Mouse (Mus musculus): Measurements from ENCODE around the gene Itpripl2. TPM values are rescaled to one million over a fixed set of nuclear protein-coding genes. Genes with fewer than 3 reads are reported as not detected.

Itpripl2 gene
- polyA plus RNA-seq, 1 experiment from 2014 or later: 0.70 TPM

DNA sequence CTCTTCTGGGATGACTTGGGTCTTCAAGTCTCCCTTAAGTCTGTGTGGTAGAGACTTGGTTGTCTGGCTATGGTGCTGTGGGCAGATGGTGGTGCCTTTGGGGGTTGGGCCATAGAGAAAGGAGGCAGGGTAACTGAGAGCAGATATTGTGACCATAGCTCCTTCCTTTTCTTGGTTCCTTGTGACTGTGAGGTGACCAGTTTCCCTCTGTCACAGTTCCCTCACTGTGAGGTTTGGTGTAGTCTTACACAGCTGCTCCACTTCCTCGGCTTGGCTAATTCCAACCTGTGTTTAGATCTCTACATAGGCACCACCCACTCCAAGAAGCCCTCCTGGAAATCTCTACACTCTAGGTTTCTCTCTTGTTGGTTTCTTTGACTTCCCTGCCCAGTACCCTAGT, 7.8 kb downstream of the Itpripl2 start:
- H3K27ac ChIP-seq: no peak overlapping the region
- no peak overlapping the region for H3K4me3 ChIP-seq (replicated peaks)
- H3K9ac ChIP-seq: no peak overlapping the region
- no peaks in the 10 kb centered on the region for H3K27me3 ChIP-seq
- H3K4me2 ChIP-seq: no peak overlapping the region
- peaks cover 6% of the 10 kb centered on the region; the same call in 1 of the 2 replicates for H3K4me1 ChIP-seq (replicated peaks)
- no peaks in the 10 kb centered on the region for H3K9me3 ChIP-seq (replicated peaks)
- no peaks in the 10 kb centered on the region for H3K36me3 ChIP-seq
- DNase-seq (no peak), ATAC-seq (ENCODE audit: low read depth) (no peak)
- whole genome bisulfite sequencing (ENCODE audit: insufficient replicate concordance): 50% methylated on average over 1 of the region's 1 CpGs

DNA sequence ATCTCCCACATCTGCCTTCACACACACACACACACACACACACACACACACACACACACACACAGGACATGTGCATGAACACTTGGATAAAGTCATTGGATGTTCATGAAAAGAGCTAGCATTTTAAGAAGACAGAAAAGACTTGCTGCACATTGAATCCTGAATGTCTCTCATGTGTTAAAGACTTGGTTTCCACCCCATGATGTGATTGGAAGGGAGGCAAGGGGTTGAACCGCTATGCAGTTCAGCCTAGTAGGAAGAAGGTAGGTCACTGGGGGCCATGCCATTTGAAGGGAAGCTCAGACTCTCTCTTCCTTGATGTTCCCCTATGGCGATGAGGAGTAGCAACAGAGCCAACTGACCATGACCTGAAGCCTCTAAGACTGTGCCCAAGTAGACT, 9.8 kb downstream of the Itpripl2 start:
- Histone ChIP-seq H3K4me1 (replicated peaks) (no peaks in the 10 kb centered on the region), H3K4me3 (replicated peaks) (no peak overlapping the region), H3K9ac (no peak overlapping the region), H3K36me3 (no peaks in the 10 kb centered on the region), H3K4me2 (no peak overlapping the region), H3K9me3 (replicated peaks) (no peaks in the 10 kb centered on the region), H3K27ac (no peak overlapping the region), H3K27me3 (no peaks in the 10 kb centered on the region)
- DNase-seq: no peak
- WGBS (ENCODE audit: insufficient replicate concordance): 74% methylated on average over 2 of the region's 2 CpGs
- no peak for ATAC-seq (ENCODE audit: low read depth)

DNA sequence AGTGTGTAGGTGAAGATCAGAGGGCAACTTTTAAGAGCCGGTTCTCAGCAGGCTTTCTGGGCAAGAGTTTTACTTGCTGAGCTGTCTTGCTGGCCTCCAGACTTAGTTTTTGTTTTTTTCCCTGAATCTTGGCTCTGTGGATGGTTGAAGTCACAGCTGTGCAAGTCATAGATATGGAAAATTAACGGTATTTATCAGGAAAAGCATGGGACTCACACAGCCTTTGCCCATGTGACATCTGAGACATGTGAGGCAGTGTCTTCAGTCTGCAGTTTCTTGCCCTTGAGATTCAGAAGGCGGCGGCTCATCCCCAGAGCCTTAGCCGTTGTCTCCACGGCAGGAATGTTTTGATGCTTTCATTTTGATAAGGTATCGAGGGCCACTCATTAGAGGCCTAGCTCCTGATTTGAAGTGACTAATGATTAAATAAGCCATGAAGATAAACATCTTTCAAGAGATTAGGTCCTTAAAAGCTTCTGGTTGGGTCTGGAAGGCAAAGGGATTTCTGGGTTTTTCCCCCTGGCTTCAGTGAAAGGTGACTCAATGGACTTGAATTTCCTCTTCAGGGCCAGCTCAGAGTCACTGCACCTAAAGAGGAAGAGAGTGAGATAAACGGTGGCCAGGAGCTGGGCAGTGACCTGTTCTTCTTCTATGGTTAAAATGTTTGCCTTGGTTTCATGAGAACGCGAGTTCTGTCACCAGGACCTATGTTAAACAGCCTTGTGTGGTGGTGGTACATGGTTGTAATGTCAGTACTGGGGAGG, 10.5 kb downstream of the Itpripl2 start:
- H3K9me3 ChIP-seq (replicated peaks): no peaks in the 10 kb centered on the region
- ATAC-seq (ENCODE audit: low read depth) (no peak), DNase-seq (no peak)
- no peak overlapping the region for H3K27ac ChIP-seq
- H3K4me3 ChIP-seq (replicated peaks): no peak overlapping the region
- no peak overlapping the region for H3K4me2 ChIP-seq
- 49% methylated on average over 10 of the region's 10 CpGs for WGBS (ENCODE audit: insufficient replicate concordance)
- no peaks in the 10 kb centered on the region for H3K36me3 ChIP-seq
- H3K9ac ChIP-seq: no peak overlapping the region
- H3K4me1 ChIP-seq (replicated peaks): no peaks in the 10 kb centered on the region
- H3K27me3 ChIP-seq: no peaks in the 10 kb centered on the region

DNA sequence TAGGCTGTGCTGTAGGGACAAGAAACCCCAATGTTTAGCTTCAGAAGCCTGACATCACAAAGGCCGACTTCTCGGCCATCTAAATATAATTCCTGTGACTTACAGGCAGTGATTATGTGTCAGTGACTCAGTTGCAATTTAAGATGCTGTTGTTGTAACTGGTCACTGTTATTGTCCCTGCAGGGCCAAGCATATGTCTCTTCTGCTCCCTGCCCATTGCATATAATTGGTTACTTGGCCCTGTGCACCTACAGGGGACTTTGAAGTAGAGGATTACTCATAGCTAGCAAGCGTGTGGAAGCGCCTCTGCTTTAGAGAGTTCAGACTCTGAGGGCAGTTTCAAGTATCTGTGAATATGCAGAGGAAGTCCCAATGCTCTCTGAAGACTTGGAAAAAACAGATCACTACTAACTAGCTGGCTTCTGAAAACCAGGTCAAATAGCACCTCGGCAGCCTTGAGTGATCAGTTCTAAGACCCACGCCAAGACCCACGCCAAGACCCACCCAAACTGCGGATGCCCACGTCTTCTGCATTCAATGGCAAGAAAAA, 11.5 kb downstream of the Itpripl2 start:
- no peak for DNase-seq
- WGBS (ENCODE audit: insufficient replicate concordance): 81% methylated on average over 9 of the region's 9 CpGs
- Histone ChIP-seq H3K27me3 (no peaks in the 10 kb centered on the region), H3K4me3 (replicated peaks) (no peak overlapping the region), H3K4me1 (replicated peaks) (no peaks in the 10 kb centered on the region), H3K9ac (no peak overlapping the region), H3K9me3 (replicated peaks) (no peaks in the 10 kb centered on the region), H3K4me2 (no peak overlapping the region), H3K27ac (no peak overlapping the region), H3K36me3 (no peaks in the 10 kb centered on the region)
- no peak for ATAC-seq (ENCODE audit: low read depth)

DNA sequence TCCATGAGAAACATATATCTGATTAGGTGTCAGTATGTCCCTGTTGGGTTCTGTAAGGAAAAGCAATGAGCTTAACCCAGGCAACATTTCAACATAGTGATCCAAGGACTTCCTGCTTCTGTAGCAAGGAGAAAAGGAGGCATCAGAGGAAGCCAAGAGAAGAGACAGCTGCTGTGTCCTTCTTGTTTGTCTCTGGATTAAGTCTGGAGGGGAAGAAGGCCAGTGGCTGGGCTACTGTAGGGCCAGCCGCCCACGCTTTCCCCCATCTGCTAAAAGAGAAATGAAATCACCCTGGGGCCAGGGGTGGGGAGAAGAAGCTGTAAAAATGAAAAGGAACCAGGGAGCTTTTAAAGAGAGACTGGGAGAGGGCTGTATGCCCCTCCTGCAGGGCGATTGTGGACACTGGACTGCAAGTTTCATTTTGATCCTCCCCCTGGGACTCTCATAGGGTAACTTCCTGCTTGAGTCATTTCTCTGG, 12.9 kb downstream of the Itpripl2 start:
- Histone ChIP-seq H3K9me3 (replicated peaks) (no peaks in the 10 kb centered on the region), H3K27ac (peak overlapping the region; percentile 3; the same call in 1 of the 2 replicates)

DNA sequence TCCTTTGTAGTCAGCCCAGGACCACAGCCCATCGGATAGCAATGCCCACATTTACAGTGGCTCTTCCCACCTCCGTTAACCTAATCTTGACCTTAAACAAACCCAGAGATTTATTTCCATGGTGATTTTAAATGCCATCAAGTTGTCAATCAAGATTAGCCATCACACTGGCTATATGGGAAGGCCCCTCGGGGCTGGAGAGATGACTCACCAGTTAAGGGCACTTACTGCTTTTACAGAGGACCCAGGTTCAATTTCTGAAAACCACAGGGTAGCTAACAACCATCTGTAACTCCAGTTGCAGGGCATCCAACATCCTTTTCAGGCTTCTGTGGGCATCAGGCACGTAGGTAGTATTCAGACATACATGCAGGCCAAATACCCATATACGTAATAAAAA, 15.3 kb downstream of the Itpripl2 start:
- Histone ChIP-seq H3K27ac (no peak overlapping the region), H3K9me3 (replicated peaks) (no peaks in the 10 kb centered on the region), H3K9ac (no peak overlapping the region), H3K4me2 (no peak overlapping the region), H3K36me3 (no peaks in the 10 kb centered on the region), H3K27me3 (no peaks in the 10 kb centered on the region), H3K4me3 (replicated peaks) (no peak overlapping the region), H3K4me1 (replicated peaks) (no peaks in the 10 kb centered on the region)
- 55% methylated on average over 5 of the region's 5 CpGs for WGBS (ENCODE audit: insufficient replicate concordance)
- DNase-seq: no peak
- no peak for ATAC-seq (ENCODE audit: low read depth)

More for the DNA sequence above, 12.9 kb downstream of the Itpripl2 start:
- 45% methylated on average over 3 of the region's 3 CpGs for WGBS (ENCODE audit: insufficient replicate concordance)
- H3K27me3 ChIP-seq: no peaks in the 10 kb centered on the region
- no peak for DNase-seq
- no peak overlapping the region for H3K9ac ChIP-seq
- no peak overlapping the region for H3K4me2 ChIP-seq
- no peak for ATAC-seq (ENCODE audit: low read depth)
- H3K4me1 ChIP-seq (replicated peaks): no peaks in the 10 kb centered on the region
- H3K36me3 ChIP-seq: no peaks in the 10 kb centered on the region
- no peak overlapping the region for H3K4me3 ChIP-seq (replicated peaks)

DNA sequence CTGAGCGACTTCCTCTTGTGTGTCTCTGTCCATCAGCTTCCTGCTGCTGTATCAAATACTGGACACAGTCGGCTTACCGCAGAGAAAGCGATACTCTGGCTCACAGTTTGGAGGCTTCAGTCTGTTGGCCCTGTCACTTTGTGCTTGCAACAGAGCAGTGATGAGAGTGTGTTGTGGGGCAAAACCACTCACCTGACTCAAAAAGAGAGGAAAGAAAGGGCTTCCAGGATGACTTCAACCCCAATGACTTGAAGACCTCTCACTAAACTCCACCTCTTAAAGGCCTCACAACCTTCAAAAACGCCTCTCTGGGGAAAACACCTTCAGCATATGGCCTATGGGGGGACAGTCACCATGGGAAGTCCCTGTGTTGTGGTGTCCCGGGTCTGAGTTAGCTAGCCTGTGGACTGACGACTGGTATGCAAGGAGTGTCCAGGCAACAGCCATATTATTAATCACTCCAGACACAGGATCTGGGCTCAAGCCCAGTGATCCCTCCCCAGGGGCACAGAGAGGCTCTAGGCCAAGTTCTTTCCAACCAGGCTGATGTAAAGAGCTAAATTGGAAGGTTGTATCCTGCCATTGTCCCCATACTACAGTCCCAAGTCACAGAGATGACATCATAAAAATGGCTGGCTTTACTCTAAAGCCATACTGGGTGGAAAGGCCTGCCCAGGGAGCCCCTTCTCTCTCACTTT, 16.6 kb downstream of the Itpripl2 start:
- H3K9me3 ChIP-seq (replicated peaks): no peaks in the 10 kb centered on the region
- 71% methylated on average over 7 of the region's 7 CpGs for WGBS (ENCODE audit: insufficient replicate concordance)
- no peak for DNase-seq
- no peak overlapping the region for H3K27ac ChIP-seq
- H3K4me3 ChIP-seq (replicated peaks): no peak overlapping the region
- no peak overlapping the region for H3K4me2 ChIP-seq
- H3K27me3 ChIP-seq: no peaks in the 10 kb centered on the region
- peaks cover 4% of the 10 kb centered on the region for H3K4me1 ChIP-seq (replicated peaks)
- no peaks in the 10 kb centered on the region for H3K36me3 ChIP-seq
- no peak for ATAC-seq (ENCODE audit: low read depth)
- no peak overlapping the region for H3K9ac ChIP-seq

DNA sequence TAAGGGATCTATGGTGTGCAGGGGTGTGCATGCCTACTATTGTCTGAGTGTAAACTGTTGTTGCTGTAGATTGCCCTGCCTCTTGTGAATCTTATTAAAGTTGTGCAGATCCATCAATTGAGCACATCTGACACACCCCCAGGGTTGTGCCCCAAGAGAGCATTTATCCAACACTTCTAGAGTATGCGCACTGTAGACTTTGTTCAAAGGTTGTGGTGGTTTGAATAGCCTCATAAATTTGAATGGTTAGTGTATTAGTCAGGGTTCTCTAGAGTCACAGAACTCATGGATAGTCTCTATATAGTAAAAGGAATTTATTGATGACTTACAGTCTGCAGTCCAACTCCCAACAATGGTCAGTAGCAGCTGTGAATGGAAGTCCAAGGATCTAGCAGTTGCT, 18.9 kb downstream of the Itpripl2 start:
- H3K4me2 ChIP-seq: no peak overlapping the region
- no peaks in the 10 kb centered on the region for H3K36me3 ChIP-seq
- no peak for DNase-seq
- H3K27me3 ChIP-seq: no peaks in the 10 kb centered on the region
- H3K9me3 ChIP-seq (replicated peaks): no peaks in the 10 kb centered on the region
- 70% methylated on average over 1 of the region's 1 CpGs for WGBS (ENCODE audit: insufficient replicate concordance)
- H3K4me3 ChIP-seq (replicated peaks): no peak overlapping the region
- H3K9ac ChIP-seq: no peak overlapping the region
- ATAC-seq (ENCODE audit: low read depth): no peak
- H3K27ac ChIP-seq: no peak overlapping the region
- peaks cover 5% of the 10 kb centered on the region for H3K4me1 ChIP-seq (replicated peaks)

DNA sequence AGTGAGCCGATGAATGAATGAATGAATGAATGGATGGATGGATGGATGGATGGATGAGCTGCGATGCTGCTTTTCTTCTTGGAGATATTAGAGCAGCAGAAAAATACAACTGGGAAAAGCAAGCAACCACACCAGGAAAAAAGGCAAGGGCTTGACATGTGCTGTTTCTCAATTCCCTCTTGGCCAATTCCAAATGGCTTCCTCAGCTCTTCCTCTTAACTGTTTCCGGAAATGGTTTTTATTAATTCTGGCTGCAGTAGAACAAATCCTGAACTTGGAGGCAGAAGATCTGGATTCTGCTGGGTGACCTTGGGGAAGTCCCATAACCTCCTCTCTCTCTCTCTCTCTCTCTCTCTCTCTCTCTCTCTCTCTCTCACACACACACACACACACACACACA, 23.7 kb downstream of the Itpripl2 start:
- H3K9me3 ChIP-seq (replicated peaks): no peaks in the 10 kb centered on the region
- no peak overlapping the region for H3K4me3 ChIP-seq (replicated peaks)
- 84% methylated on average over 3 of the region's 3 CpGs for WGBS (ENCODE audit: insufficient replicate concordance)
- H3K9ac ChIP-seq: no peak overlapping the region
- no peak overlapping the region for H3K4me2 ChIP-seq
- H3K4me1 ChIP-seq (replicated peaks): peaks cover 5% of the 10 kb centered on the region
- H3K27ac ChIP-seq: no peak overlapping the region
- no peaks in the 10 kb centered on the region for H3K36me3 ChIP-seq
- DNase-seq (no peak), ATAC-seq (ENCODE audit: low read depth) (no peak)
- no peaks in the 10 kb centered on the region for H3K27me3 ChIP-seq

DNA sequence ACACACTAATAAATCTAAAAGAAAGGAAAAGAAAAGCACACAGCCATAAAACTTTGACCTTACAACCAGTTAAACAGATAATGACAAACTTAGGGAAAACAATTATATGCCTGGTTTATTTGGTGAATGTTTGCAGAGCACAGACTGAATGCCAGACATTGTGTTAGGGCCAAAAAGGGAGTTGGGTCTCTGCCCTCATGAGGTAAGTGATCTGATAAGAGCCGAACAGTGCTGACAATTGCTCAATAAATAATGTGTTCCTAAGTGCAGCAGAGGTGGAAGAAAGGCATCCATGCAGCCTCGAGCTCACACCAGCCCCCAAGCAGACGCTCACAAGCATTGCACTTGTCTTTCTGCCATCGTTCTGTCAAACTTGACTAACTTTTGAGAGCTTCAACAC, 27.3 kb downstream of the Itpripl2 start:
- H3K4me1 ChIP-seq (replicated peaks): peaks cover 6% of the 10 kb centered on the region; the same call in 1 of the 2 replicates
- no peak for ATAC-seq (ENCODE audit: low read depth)
- H3K9ac ChIP-seq: no peak overlapping the region
- H3K9me3 ChIP-seq (replicated peaks): no peaks in the 10 kb centered on the region
- no peak overlapping the region for H3K27ac ChIP-seq
- H3K4me3 ChIP-seq (replicated peaks): no peak overlapping the region
- 33% methylated on average over 4 of the region's 4 CpGs for WGBS (ENCODE audit: insufficient replicate concordance)
- H3K36me3 ChIP-seq: no peaks in the 10 kb centered on the region
- H3K27me3 ChIP-seq: no peaks in the 10 kb centered on the region
- H3K4me2 ChIP-seq: no peak overlapping the region
- no peak for DNase-seq

DNA sequence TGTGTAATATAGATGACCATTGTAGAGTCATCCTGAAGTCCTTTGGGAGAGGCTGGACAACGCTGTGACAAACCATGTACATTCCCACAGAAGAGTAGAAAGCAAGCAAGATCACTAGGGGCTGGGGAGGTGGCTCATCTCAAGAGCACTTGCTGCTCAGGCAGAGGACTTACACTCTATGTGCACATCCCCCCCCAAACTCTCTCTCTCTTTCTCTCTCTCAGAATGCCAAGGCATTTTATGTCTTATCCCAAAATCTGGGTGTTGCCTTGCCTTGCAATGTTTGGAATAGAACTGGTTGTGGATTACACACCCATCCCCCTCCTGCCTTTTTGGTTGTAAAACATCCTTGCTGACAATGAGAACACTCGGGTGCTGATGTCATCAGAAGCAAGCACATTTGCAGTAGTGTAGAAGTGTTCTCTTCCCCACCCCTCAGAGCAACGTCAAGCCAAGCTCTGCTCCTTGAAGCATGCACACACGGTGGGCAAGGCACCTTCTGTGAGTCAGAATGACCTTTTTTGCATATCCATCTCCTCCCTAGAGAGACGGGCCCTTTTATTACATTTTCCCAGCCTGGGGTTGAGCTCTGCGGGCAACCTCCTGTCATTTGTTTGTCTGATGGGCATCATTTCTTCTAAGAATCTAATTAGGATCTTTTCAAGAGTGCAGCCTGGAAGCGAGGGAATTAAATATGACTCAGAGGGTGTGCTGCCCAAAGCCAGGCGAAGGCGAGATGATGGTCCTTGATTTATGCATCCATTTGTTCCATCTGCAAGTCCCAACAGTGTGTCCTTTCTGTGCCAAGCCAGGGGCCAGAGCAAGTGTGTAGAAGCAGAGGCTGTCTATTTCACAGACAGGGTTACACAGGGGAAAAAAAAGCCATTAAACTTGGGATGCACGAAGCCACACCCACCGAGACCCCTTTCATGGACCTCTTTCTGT, 28.7 kb downstream of the Itpripl2 start:
- WGBS (ENCODE audit: insufficient replicate concordance): 46% methylated on average over 11 of the region's 11 CpGs
- Histone ChIP-seq H3K27ac (no peak overlapping the region), H3K4me2 (no peak overlapping the region), H3K36me3 (no peaks in the 10 kb centered on the region), H3K9me3 (replicated peaks) (no peaks in the 10 kb centered on the region), H3K4me1 (replicated peaks) (peaks cover 6% of the 10 kb centered on the region; the same call in 1 of the 2 replicates), H3K9ac (no peak overlapping the region), H3K27me3 (no peaks in the 10 kb centered on the region), H3K4me3 (replicated peaks) (no peak overlapping the region)
- ATAC-seq (ENCODE audit: low read depth): no peak
- no peak for DNase-seq

All from liver, embryonic 13.5 days (tissue).